Mouse (Mus musculus) cortical plate, adult 2 months (tissue): ENCODE results near the gene Olfr318. TPM values are rescaled to one million over a fixed set of nuclear protein-coding genes. Genes with fewer than 3 reads are reported as not detected.
"Not testable (repeated sequence)": the region's sequence is repeated elsewhere in the genome, so short reads cannot be mapped to it uniquely, and the experiment has no call there.

ENCODE experiments used
- H3K27ac ChIP-seq: fragments of 200-500 bp; 2 replicates; pipeline ENCODE4 v1.5.1; 2012; ENCODE audit warnings: low read length, control low read depth, inconsistent platforms; ENCODE audit not compliant: insufficient read depth
- H3K4me1 ChIP-seq: fragments of 200-500 bp; 2 replicates; pipeline ENCODE4 v1.6.1; 2011; ENCODE audit warnings: low read length; ENCODE audit not compliant: control insufficient read depth, insufficient read depth
- H3K4me3 ChIP-seq: fragments of 200-500 bp; 2 replicates; pipeline ENCODE4 v1.5.1; 2011; ENCODE audit warnings: mild to moderate bottlenecking, low read length, control low read depth; ENCODE audit not compliant: insufficient read depth
- CTCF ChIP-seq: fragments of 200-500 bp; IDR thresholded peaks from 2 replicates; pipeline ENCODE4 v1.5.1; 2011; ENCODE audit warnings: mild to moderate bottlenecking, control low read depth, low read length; ENCODE audit not compliant: insufficient read depth; ENCODE audit errors: extremely low read depth
- POLR2A ChIP-seq: fragments of 200-500 bp; IDR thresholded peaks from 2 replicates; pipeline ENCODE4 v1.6.1; 2011; ENCODE audit warnings: mild to moderate bottlenecking, low read length, control low read depth; ENCODE audit not compliant: insufficient read depth; ENCODE audit errors: extremely low read depth
- polyA plus RNA-seq: library from polyadenylated mRNA; depleted of rRNA; stranded (reverse); fragments of >200 nt; gene quantifications from 2 replicates; pipeline ENCODE4 v1.2.3, GENCODE M21; 2012; rRNA removed

Gene Olfr318
- not detected in 2 replicates for polyA plus RNA-seq

GRCm38 (mm10) chr11:58723914-58724313 is at the start of gene Olfr318:
TSS of gene Olfr318 (minus strand) at chr11:58724014.
- H3K4me1 ChIP-seq, result no peaks in the 10 kb centered on the region
- H3K27ac ChIP-seq, result no peak within 1 kb of the TSS
- H3K4me3 ChIP-seq, result no peak within 1 kb of the TSS
- no peak for TF ChIP-seq CTCF
- no peak for TF ChIP-seq POLR2A

GRCm38 (mm10) chr11:58772888-58773287 is 49.1 kb upstream of the Olfr318 start, which contains the start of gene Olfr315:
TSS of gene Olfr315 (plus strand) at chr11:58773188.
- TF ChIP-seq POLR2A, result no peak
- no peak for TF ChIP-seq CTCF
- no peak within 1 kb of the TSS for H3K27ac ChIP-seq
- H3K4me3 ChIP-seq, result no peak within 1 kb of the TSS
- no peaks in the 10 kb centered on the region for H3K4me1 ChIP-seq

- no peak for TF ChIP-seq CTCF
- no peak for TF ChIP-seq POLR2A
Observed at GRCm38 (mm10) chr11:58752434-58752833, 28.6 kb upstream of the Olfr318 start, which contains the start of gene Olfr316. TSS of gene Olfr316 (plus strand) at chr11:58752734.

GRCm38 (mm10) chr11:58751096-58751495 is 27.3 kb upstream of the Olfr318 start:
- H3K4me1 ChIP-seq, H3K27ac ChIP-seq, H3K4me3 ChIP-seq: not testable (repeated sequence)

More at GRCm38 (mm10) chr11:58752434-58752833, 28.6 kb upstream of the Olfr318 start, which contains the start of gene Olfr316:
- no peak within 1 kb of the TSS for H3K27ac ChIP-seq
- H3K4me1 ChIP-seq, result no peaks in the 10 kb centered on the region
- no peak within 1 kb of the TSS for H3K4me3 ChIP-seq

DNA sequence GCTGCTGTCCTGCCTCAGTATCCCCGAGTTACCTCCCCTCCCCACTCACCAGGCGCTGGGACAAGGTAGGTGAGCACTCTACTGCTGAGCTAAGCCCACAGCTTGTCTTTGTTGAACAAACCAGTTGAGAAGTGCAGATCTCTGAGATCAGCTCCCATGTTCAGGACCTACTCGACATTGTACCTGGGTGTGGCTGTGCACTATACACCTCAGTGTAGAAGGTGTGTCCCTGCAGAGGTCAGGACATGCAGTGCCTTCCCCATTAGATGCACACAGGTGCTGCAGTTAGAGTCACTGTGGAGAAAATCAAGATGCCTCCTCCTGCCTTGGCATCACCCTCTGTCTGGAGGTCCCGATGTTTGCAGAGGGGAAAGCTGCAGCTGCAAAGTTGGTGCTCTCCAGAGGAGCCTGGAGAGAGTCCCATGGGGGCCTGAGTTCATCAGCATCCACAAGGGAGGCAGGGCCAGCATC is 15.0 kb upstream of the Olfr318 start, which contains the start of gene Olfr317:
TSS of gene Olfr317 (minus strand) at position 421 of the 471 bp plus-strand sequence.
- H3K4me1 ChIP-seq, result no peaks in the 10 kb centered on the region
- H3K4me3 ChIP-seq, result no peak within 1 kb of the TSS
- TF ChIP-seq POLR2A (no peak), CTCF (no peak)
- H3K27ac ChIP-seq, result no peak within 1 kb of the TSS

DNA sequence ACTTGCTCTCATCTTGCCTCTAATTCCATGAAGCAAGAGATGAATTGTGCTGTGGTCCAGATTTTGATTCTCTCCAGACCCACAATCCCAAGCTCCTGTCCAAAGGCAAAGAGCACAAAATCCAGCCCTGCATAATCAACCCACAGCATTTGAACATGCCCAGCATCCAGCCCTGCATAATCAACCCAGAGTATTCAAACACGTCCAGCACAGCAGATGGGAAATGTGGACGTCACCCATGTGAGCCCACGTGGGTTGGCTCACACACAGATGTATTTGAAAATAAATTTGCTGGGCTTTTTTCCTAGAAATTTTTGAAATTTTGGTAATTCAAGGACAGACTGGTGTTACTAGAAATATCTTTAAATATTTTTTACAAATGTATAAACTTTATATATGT is 9.6 kb upstream of the Olfr318 start:
- Histone ChIP-seq H3K4me1 (no peaks in the 10 kb centered on the region), H3K27ac (no peak overlapping the region), H3K4me3 (no peak overlapping the region)
- no peak for TF ChIP-seq POLR2A
- TF ChIP-seq CTCF, result no peak

GRCm38 (mm10) chr11:58727896-58728650 is 4.3 kb upstream of the Olfr318 start:
- not testable (repeated sequence) for H3K4me3 ChIP-seq, H3K27ac ChIP-seq, H3K4me1 ChIP-seq

GRCm38 (mm10) chr11:58719701-58720100 is 4.1 kb downstream of the Olfr318 start:
- no peak overlapping the region for H3K27ac ChIP-seq
- no peak for TF ChIP-seq POLR2A
- no peak for TF ChIP-seq CTCF
- H3K4me1 ChIP-seq, result no peaks in the 10 kb centered on the region
- H3K4me3 ChIP-seq, result no peak overlapping the region

DNA sequence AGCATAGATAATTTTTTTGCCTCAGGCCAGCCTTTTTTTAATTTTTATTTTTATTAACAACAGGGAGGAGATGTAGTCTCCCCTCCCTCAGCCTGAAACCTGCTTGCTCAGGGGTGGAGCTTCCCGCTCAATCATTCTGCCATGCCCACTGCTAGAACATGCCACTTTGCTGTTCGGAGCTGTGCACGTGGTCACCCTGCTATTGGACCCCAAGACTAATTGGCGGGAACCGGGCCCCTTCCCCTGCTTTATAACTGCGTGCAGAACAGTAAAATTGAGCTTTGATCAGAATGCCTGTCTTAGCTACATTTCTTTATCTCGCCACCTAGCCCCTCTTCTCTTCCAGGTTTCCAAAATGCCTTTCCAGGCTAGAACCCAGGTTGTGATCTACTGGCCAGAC is 6.1 kb downstream of the Olfr318 start:
- not testable (repeated sequence) for H3K4me1 ChIP-seq, H3K27ac ChIP-seq, H3K4me3 ChIP-seq

DNA sequence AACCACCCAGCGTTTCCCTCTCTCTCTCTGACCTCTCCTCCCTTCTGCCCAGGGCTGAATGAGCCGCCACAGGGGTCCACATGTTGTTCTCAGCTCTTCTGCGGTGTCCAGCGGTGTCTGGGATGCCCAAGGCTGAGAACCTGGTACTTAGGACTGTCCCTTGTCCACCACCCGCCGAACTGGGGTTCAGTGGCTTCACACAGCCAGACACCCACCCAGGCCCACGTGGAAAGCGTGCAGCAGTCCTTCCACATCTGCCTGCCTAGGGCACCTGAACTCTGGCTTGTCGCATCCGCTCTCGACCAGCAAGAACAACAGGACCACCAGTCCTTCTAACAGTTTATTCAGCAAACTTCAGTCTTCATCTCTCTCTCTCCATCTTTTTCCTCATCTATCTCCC is 14.7 kb downstream of the Olfr318 start:
- no peaks in the 10 kb centered on the region for H3K4me1 ChIP-seq
- H3K4me3 ChIP-seq, result no peak overlapping the region
- TF ChIP-seq CTCF (no peak), POLR2A (no peak)
- H3K27ac ChIP-seq, result no peak overlapping the region

GRCm38 (mm10) chr11:58698862-58699261 is 25.0 kb downstream of the Olfr318 start, which contains the start of gene Olfr319:
TSS of gene Olfr319 (plus strand) at chr11:58699162.
- H3K27ac ChIP-seq, result no peak within 1 kb of the TSS
- no peaks in the 10 kb centered on the region for H3K4me1 ChIP-seq
- no peak within 1 kb of the TSS for H3K4me3 ChIP-seq
- no peak for TF ChIP-seq POLR2A
- TF ChIP-seq CTCF, result no peak
